Mouse (Mus musculus): ENCODE results near the gene Nme3.

DNA sequence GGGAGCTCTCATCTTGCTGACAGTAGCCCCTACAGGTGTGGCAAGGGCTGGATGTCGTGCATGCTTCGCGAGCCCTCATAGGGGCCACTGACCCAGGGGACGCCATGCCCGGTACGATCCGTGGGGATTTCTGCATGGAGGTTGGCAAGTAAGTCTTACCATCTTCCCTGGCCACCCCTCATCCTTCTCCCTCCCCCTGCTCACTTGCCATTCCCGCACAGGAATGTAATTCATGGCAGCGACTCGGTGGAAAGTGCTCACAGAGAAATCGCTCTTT lies 631 bp downstream of the Nme3 start:
- TF ChIP-seq CTCF (IDR thresholded peaks at IDR 0.05) = no peak
- no peak for TF ChIP-seq EP300 (IDR thresholded peaks at IDR 0.05)
